Mouse (Mus musculus): ENCODE results near the gene Sfta2. TPM values are rescaled to one million over a fixed set of nuclear protein-coding genes. Genes with fewer than 3 reads are reported as not detected.

Sfta2 gene
- polyA plus RNA-seq, 1 experiment from 2014 or later: 111 TPM

DNA sequence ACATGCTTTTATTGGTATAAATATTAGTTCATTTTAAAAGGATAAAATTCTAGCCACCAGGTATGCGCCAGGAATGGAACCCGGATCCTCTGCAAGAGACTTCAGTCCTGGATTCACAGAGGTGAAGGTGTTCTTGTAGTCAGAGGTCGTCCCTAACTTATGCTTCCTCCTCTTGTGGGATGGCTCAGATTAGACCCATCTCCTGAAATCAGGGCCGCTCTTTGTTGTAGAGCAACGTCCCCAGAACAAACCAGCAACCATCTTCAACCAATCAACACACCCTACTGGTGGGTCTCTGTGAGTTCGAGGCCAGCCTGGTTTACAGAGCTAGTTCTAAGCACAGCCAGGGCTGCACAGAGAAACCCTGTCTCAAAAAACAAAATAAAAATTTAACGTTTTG, 6.9 kb upstream of the Sfta2 start:
- 80% methylated on average over 7 of the region's 7 CpGs for WGBS
- Histone ChIP-seq H3K9ac (no peak overlapping the region), H3K27ac (no peak overlapping the region), H3K4me1 (no peaks in the 10 kb centered on the region), H3K27me3 (no peaks in the 10 kb centered on the region), H3K36me3 (no peaks in the 10 kb centered on the region), H3K9me3 (no peaks in the 10 kb centered on the region), H3K4me3 (no peak overlapping the region), H3K4me2 (no peak overlapping the region)
- ATAC-seq (ENCODE audit: borderline replicate concordance, extremely low read depth, low FRiP score, low TSS enrichment): no peak

GRCm38 (mm10) chr17:35597399-35597798, 4.0 kb upstream of the Sfta2 start:
- Histone ChIP-seq H3K4me2 (no peak overlapping the region), H3K27ac (no peak overlapping the region)
- WGBS: 94% methylated on average over 3 of the region's 3 CpGs

GRCm38 (mm10) chr17:35601736-35602354, 496 bp downstream of the Sfta2 start:
- Histone ChIP-seq H3K36me3 (no peaks in the 10 kb centered on the region), H3K27me3 (no peaks in the 10 kb centered on the region), H3K9me3 (no peaks in the 10 kb centered on the region), H3K27ac (no peak overlapping the region), H3K9ac (no peak overlapping the region), H3K4me2 (0 out of 2 replicates have a peak overlapping the region, but pooled peaks have one; percentile 26), H3K4me3 (no peak overlapping the region), H3K4me1 (no peaks in the 10 kb centered on the region)
- ATAC-seq (ENCODE audit: borderline replicate concordance, extremely low read depth, low FRiP score, low TSS enrichment): no peak
- WGBS: 23% methylated on average over 8 of the region's 8 CpGs

More at GRCm38 (mm10) chr17:35597399-35597798, 4.0 kb upstream of the Sfta2 start:
- no peaks in the 10 kb centered on the region for H3K9me3 ChIP-seq
- no peaks in the 10 kb centered on the region for H3K36me3 ChIP-seq
- no peaks in the 10 kb centered on the region for H3K27me3 ChIP-seq
- H3K4me3 ChIP-seq: no peak overlapping the region
- no peaks in the 10 kb centered on the region for H3K4me1 ChIP-seq
- no peak overlapping the region for H3K9ac ChIP-seq
- no peak for ATAC-seq (ENCODE audit: borderline replicate concordance, extremely low read depth, low FRiP score, low TSS enrichment)

- Histone ChIP-seq H3K27ac (no peak overlapping the region), H3K36me3 (no peaks in the 10 kb centered on the region), H3K9ac (no peak overlapping the region), H3K4me2 (no peak overlapping the region), H3K4me3 (no peak overlapping the region), H3K4me1 (no peaks in the 10 kb centered on the region), H3K27me3 (no peaks in the 10 kb centered on the region), H3K9me3 (no peaks in the 10 kb centered on the region)
- ATAC-seq (ENCODE audit: borderline replicate concordance, extremely low read depth, low FRiP score, low TSS enrichment): no peak
- 76% methylated on average over 4 of the region's 4 CpGs for WGBS
These were observed 15.8 kb downstream of the Sfta2 start for GRCm38 (mm10) chr17:35617127-35617526.

- Histone ChIP-seq H3K4me1 (no peaks in the 10 kb centered on the region), H3K9ac (no peak within 1 kb of the TSS), H3K9me3 (no peaks in the 10 kb centered on the region), H3K4me3 (no peak within 1 kb of the TSS), H3K4me2 (no peak within 1 kb of the TSS), H3K27me3 (no peaks in the 10 kb centered on the region), H3K27ac (no peak within 1 kb of the TSS), H3K36me3 (no peaks in the 10 kb centered on the region)
- WGBS: 68% methylated on average over 7 of the region's 7 CpGs
- no peak for ATAC-seq (ENCODE audit: borderline replicate concordance, extremely low read depth, low FRiP score, low TSS enrichment)
These were observed 25.2 kb downstream of the Sfta2 start, which contains the start of gene Gm9573 for GRCm38 (mm10) chr17:35626537-35626936. Gene Gm9573, minus strand, starts transcription at chr17:35626637.

- ATAC-seq (ENCODE audit: borderline replicate concordance, extremely low read depth, low FRiP score, low TSS enrichment): no peak
- H3K4me3 ChIP-seq: no peak overlapping the region
- no peaks in the 10 kb centered on the region for H3K36me3 ChIP-seq
- no peak overlapping the region for H3K4me2 ChIP-seq
- H3K4me1 ChIP-seq: peaks cover 33% of the 10 kb centered on the region
- peak overlapping the region; percentile 44; the same call in 1 of the 2 replicates for H3K27ac ChIP-seq
- WGBS: 9% methylated on average over 1 of the region's 1 CpGs
- no peak overlapping the region for H3K9ac ChIP-seq
- H3K9me3 ChIP-seq: no peaks in the 10 kb centered on the region
- H3K27me3 ChIP-seq: peaks cover 5% of the 10 kb centered on the region; the same call in 1 of the 2 replicates
These were observed 32.6 kb downstream of the Sfta2 start for GRCm38 (mm10) chr17:35633992-35634391.

- H3K4me1 ChIP-seq: peaks cover 43% of the 10 kb centered on the region
- no peaks in the 10 kb centered on the region for H3K36me3 ChIP-seq
- ATAC-seq (ENCODE audit: borderline replicate concordance, extremely low read depth, low FRiP score, low TSS enrichment): no peak
- no peaks in the 10 kb centered on the region for H3K9me3 ChIP-seq
- peak overlapping the region; percentile 31; the same call in 1 of the 2 replicates for H3K27ac ChIP-seq
- H3K27me3 ChIP-seq: peaks cover 5% of the 10 kb centered on the region; the same call in 1 of the 2 replicates
- no peak overlapping the region for H3K4me3 ChIP-seq
- no peak overlapping the region for H3K9ac ChIP-seq
- WGBS: 75% methylated on average over 3 of the region's 3 CpGs
- H3K4me2 ChIP-seq: peak overlapping the region; percentile 76; the same call in 1 of the 2 replicates
These were observed 33.9 kb downstream of the Sfta2 start for GRCm38 (mm10) chr17:35635202-35635601.

GRCm38 (mm10) chr17:35635699-35636111, 34.4 kb downstream of the Sfta2 start:
- H3K4me2 ChIP-seq: peak overlapping the region; percentile 76
- H3K27me3 ChIP-seq: peaks cover 5% of the 10 kb centered on the region; the same call in 1 of the 2 replicates
- H3K27ac ChIP-seq: peak overlapping the region; percentile 91
- H3K9me3 ChIP-seq: no peaks in the 10 kb centered on the region
- H3K4me3 ChIP-seq: peak overlapping the region; percentile 44
- no peaks in the 10 kb centered on the region for H3K36me3 ChIP-seq
- under 1% methylated on average over 15 of the region's 15 CpGs for WGBS
- ATAC-seq (ENCODE audit: borderline replicate concordance, extremely low read depth, low FRiP score, low TSS enrichment): no peak; the same call in 1 of the 2 replicates
- H3K9ac ChIP-seq: 0 out of 2 replicates have a peak overlapping the region, but pooled peaks have one; percentile 34
- peaks cover 43% of the 10 kb centered on the region for H3K4me1 ChIP-seq

GRCm38 (mm10) chr17:35636363-35636762, 35.0 kb downstream of the Sfta2 start:
- Histone ChIP-seq H3K9ac (no peak overlapping the region), H3K36me3 (no peaks in the 10 kb centered on the region), H3K27ac (peak overlapping the region; percentile 91), H3K9me3 (no peaks in the 10 kb centered on the region), H3K27me3 (peaks cover 5% of the 10 kb centered on the region; the same call in 1 of the 2 replicates), H3K4me2 (peak overlapping the region; percentile 76), H3K4me1 (peaks cover 43% of the 10 kb centered on the region), H3K4me3 (peak overlapping the region; percentile 44; the same call in 1 of the 2 replicates)
- WGBS: 30% methylated on average over 5 of the region's 5 CpGs
- no peak; the same call in 1 of the 2 replicates for ATAC-seq (ENCODE audit: borderline replicate concordance, extremely low read depth, low FRiP score, low TSS enrichment)

DNA sequence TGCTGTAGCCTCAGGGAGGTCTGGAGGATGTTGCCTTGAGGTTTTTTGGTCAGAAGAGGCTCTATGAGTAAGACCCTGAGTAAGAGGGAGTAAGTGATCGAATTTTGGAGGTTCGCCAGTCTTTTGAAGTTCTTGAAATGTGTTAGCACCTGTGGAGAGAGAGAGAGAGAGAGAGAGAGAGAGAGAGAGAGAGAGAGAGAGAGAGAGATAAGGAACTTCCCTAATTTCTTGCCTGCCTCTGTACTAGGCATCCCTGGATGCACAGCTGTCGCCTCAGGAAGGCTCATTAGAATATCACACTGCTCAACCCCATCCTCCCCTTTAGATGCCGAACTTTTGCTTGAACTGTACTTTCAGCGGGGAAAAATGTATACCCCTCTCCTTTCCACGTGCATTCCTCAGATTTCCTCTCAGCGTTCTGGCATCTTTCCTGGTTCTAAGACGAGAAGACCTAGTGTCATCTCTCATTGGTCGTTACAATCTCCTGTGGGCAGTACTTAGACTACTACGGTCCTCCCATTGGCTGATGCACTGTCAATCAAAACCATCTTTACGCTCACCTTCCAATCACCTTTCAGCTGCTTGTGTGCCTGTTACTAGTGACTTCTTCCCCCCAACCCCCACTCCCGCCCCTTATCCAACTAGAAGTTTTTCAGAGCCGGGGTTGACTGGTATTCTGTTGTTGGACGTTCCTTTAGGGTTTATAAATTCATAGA, 37.3 kb downstream of the Sfta2 start:
- H3K4me3 ChIP-seq: peak overlapping the region; percentile 13; the same call in 1 of the 2 replicates
- ATAC-seq (ENCODE audit: borderline replicate concordance, extremely low read depth, low FRiP score, low TSS enrichment): peak; percentile 90
- H3K4me1 ChIP-seq: peaks cover 43% of the 10 kb centered on the region
- peaks cover 5% of the 10 kb centered on the region; the same call in 1 of the 2 replicates for H3K27me3 ChIP-seq
- no peaks in the 10 kb centered on the region for H3K9me3 ChIP-seq
- 0 out of 2 replicates have a peak overlapping the region, but pooled peaks have one; percentile 14 for H3K9ac ChIP-seq
- H3K4me2 ChIP-seq: peak overlapping the region; percentile 49
- 13% methylated on average over 14 of the region's 14 CpGs for WGBS
- H3K27ac ChIP-seq: peak overlapping the region; percentile 91
- H3K36me3 ChIP-seq: no peaks in the 10 kb centered on the region

GRCm38 (mm10) chr17:35639352-35639751, 38.0 kb downstream of the Sfta2 start:
- peaks cover 40% of the 10 kb centered on the region for H3K4me1 ChIP-seq
- H3K27me3 ChIP-seq: peaks cover 5% of the 10 kb centered on the region; the same call in 1 of the 2 replicates
- 52% methylated on average over 6 of the region's 6 CpGs for WGBS
- H3K9ac ChIP-seq: no peak overlapping the region
- no peak for ATAC-seq (ENCODE audit: borderline replicate concordance, extremely low read depth, low FRiP score, low TSS enrichment)
- H3K27ac ChIP-seq: peak overlapping the region; percentile 91
- no peaks in the 10 kb centered on the region for H3K9me3 ChIP-seq
- peak overlapping the region; percentile 49 for H3K4me2 ChIP-seq
- no peaks in the 10 kb centered on the region for H3K36me3 ChIP-seq
- peak overlapping the region; percentile 13; the same call in 1 of the 2 replicates for H3K4me3 ChIP-seq
